Mouse (Mus musculus) heart, embryonic 13.5 days (tissue): ENCODE data around the gene Cnga4. TPM values are rescaled to one million over a fixed set of nuclear protein-coding genes. Genes with fewer than 3 reads are reported as not detected.
"Not testable (repeated sequence)": the region's sequence is repeated elsewhere in the genome, so short reads cannot be mapped to it uniquely, and the experiment has no call there.

ENCODE experiments used
- ATAC-seq: fragments of 200-750 bp; cut with Nextera tagmentation; 2 replicates; pipeline ENCODE4 v1.8.0; 2017; ENCODE audit warnings: moderate TSS enrichment; ENCODE audit not compliant: insufficient number of reproducible peaks, low FRiP score, low TSS enrichment; ENCODE audit errors: extremely low read depth
- H3K27ac ChIP-seq: fragments of 300-500 bp; sonication (generic); replicated peaks from 2 replicates; pipeline ENCODE4 v1.5.1; 2015; ENCODE audit warnings: moderate library complexity, mild to moderate bottlenecking, inconsistent platforms
- H3K27me3 ChIP-seq: fragments of 300-500 bp; sonication (generic); replicated peaks from 2 replicates; pipeline ENCODE4 v1.6.1; 2015; ENCODE audit warnings: mild to moderate bottlenecking, inconsistent platforms
- H3K36me3 ChIP-seq: fragments of 300-500 bp; sonication (generic); 2 replicates; pipeline ENCODE4 v1.6.1; 2015; ENCODE audit warnings: mild to moderate bottlenecking, inconsistent platforms
- H3K4me1 ChIP-seq: fragments of 300-500 bp; sonication (generic); 2 replicates; pipeline ENCODE4 v1.6.1; 2015; ENCODE audit warnings: inconsistent platforms
- H3K4me2 ChIP-seq: fragments of 300-500 bp; sonication (generic); 2 replicates; pipeline ENCODE4 v1.6.1; 2015; ENCODE audit warnings: inconsistent platforms, mild to moderate bottlenecking, moderate library complexity
- H3K4me3 ChIP-seq: fragments of 300-500 bp; sonication (generic); 2 replicates; pipeline ENCODE4 v1.5.1; 2015; ENCODE audit warnings: moderate library complexity, mild to moderate bottlenecking, inconsistent platforms
- H3K9ac ChIP-seq: fragments of 300-500 bp; sonication (generic); 2 replicates; pipeline ENCODE4 v1.6.1; 2015; ENCODE audit warnings: inconsistent platforms, mild to moderate bottlenecking, moderate library complexity
- H3K9me3 ChIP-seq: fragments of 300-500 bp; sonication (generic); 2 replicates; pipeline ENCODE4 v1.6.1; 2016; ENCODE audit warnings: inconsistent platforms
- WGBS: fragments of 180-500 bp; shearing (Covaris S2); methylation state at CpG from one replicate; pipeline ENCODE4 v1.1.7; 2015; ENCODE audit warnings: mixed read lengths; 5-methylcytosine and 5-hydroxymethylcytosine counted together
- polyA plus RNA-seq: library from polyadenylated mRNA; unstranded; fragments of >200 nt; fragmentation: Nextera tagmentation; extraction: Ambion mirVana; gene quantifications from 2 replicates; pipeline ENCODE4 v1.2.1, GENCODE M21; 2015

The Cnga4 gene
- polyA plus RNA-seq, 1 experiment from 2014 or later, result not detected

GRCm38 (mm10) chr7:105387696-105388095, 16.7 kb upstream of the Cnga4 start:
- no peaks in the 10 kb centered on the region for H3K27me3 ChIP-seq
- no peak for ATAC-seq
- H3K36me3 ChIP-seq, result peaks cover 81% of the 10 kb centered on the region
- no peak overlapping the region for H3K4me3 ChIP-seq
- H3K9me3 ChIP-seq, result no peaks in the 10 kb centered on the region
- no peak overlapping the region for H3K9ac ChIP-seq
- no peak overlapping the region for H3K4me2 ChIP-seq
- 94% methylated on average over 2 of the region's 2 CpGs for WGBS
- H3K4me1 ChIP-seq, result no peaks in the 10 kb centered on the region
- H3K27ac ChIP-seq, result no peak overlapping the region

DNA sequence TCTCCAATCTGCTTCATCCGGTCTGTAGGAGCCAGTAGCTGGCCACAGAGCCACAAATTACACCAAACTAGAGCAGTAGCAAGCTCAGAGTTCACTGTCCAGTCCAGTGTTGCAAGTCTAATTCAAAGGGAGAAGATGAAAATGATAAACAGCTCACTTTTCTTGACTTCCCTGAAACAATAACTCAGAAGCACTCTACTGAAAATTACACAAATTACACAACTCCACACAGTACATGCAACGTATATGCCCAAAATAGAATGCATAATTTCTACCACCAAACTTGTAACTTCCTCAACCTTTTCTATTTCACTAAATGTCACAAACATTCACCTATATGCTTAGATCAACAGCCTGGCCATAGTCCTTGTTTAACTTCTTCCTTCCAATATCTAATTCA, 14.1 kb upstream of the Cnga4 start:
- no peak for ATAC-seq
- H3K9me3 ChIP-seq, result no peaks in the 10 kb centered on the region
- no peak overlapping the region for H3K9ac ChIP-seq
- no peaks in the 10 kb centered on the region for H3K27me3 ChIP-seq
- H3K4me2 ChIP-seq, result no peak overlapping the region
- no peak overlapping the region for H3K27ac ChIP-seq
- H3K4me1 ChIP-seq, result no peaks in the 10 kb centered on the region
- no peak overlapping the region for H3K4me3 ChIP-seq
- peaks cover 72% of the 10 kb centered on the region for H3K36me3 ChIP-seq
- 88% methylated on average over 2 of the region's 2 CpGs for WGBS

DNA sequence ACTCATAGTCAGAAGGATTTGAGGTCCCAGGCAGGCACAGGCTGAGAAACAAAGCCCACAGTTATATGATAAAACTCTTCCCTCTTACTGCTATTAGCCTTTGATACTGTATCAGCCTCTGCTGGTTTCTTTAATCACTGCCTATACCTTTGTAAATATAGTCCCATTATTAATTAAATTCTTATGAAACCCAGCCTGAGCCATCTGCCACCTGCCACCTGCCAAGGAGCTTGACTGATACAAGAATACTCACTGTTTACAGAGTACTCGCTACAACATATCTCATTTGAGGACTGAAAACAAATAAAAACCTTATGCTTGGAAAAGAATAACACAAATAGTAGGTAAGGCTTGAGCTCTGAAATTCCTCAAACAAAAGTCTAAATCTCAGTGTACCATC, 9.8 kb upstream of the Cnga4 start:
- no peak for ATAC-seq
- peaks cover 34% of the 10 kb centered on the region for H3K36me3 ChIP-seq

GRCm38 (mm10) chr7:105395131-105395820, 9.1 kb upstream of the Cnga4 start:
- Histone ChIP-seq H3K9ac (no peak overlapping the region), H3K9me3 (no peaks in the 10 kb centered on the region), H3K27me3 (no peaks in the 10 kb centered on the region), H3K27ac (no peak overlapping the region), H3K36me3 (peaks cover 28% of the 10 kb centered on the region), H3K4me3 (no peak overlapping the region), H3K4me1 (peaks cover 20% of the 10 kb centered on the region), H3K4me2 (no peak overlapping the region)
- no peak for ATAC-seq

More for the DNA sequence above, 9.8 kb upstream of the Cnga4 start:
- Histone ChIP-seq H3K4me3 (no peak overlapping the region), H3K9ac (no peak overlapping the region), H3K4me1 (peaks cover 20% of the 10 kb centered on the region), H3K4me2 (no peak overlapping the region), H3K27ac (no peak overlapping the region), H3K9me3 (no peaks in the 10 kb centered on the region), H3K27me3 (no peaks in the 10 kb centered on the region)
- 88% methylated on average over 1 of the region's 1 CpGs for WGBS

GRCm38 (mm10) chr7:105396126-105396525, 8.2 kb upstream of the Cnga4 start:
- Histone ChIP-seq H3K4me2 (no peak overlapping the region), H3K4me1 (peaks cover 26% of the 10 kb centered on the region), H3K27ac (no peak overlapping the region), H3K9me3 (no peaks in the 10 kb centered on the region), H3K9ac (no peak overlapping the region), H3K36me3 (peaks cover 28% of the 10 kb centered on the region), H3K4me3 (no peak overlapping the region), H3K27me3 (no peaks in the 10 kb centered on the region)
- ATAC-seq, result no peak

DNA sequence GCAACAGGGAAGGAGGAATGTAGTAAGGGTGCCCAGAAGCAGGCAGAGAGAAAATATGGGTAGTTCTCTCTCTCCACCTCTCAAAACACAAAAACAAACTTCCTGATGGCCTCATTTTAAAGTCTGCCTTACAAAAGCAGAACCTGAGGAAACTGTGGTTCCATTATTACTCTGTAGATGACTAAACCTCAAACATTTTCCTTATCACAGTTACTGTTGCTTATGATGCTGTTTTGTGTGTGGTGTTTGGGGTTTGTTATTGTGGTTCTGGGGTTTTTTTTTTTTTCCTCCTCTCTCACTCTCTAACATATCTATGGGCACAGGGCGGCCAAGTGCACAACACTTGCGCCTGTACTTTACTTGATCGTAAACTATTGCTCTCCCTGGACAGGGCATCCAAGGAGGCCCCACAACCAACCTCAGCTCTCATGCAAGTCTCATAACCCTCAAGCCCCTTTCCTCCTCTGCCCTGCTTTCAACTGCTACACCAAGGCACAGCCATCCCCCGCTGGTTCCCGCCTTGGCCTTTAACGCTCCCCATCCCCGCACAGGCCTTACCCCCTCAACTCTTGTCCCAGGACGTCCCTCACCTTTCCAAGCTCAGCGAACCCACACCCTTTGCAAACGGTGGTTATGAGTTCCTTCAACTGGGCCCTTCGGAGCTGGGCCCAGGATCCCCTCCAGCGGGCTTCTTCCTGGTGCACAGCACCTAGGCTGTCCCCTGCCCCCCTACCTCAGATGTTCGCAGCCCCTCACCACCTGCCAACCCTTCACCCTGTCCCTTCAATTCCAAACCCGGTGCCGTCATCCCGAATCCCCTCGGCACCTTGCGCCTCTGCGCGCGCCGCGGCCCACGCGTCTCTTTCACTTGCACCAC, 5.1 kb upstream of the Cnga4 start:
- peak overlapping the region; percentile 70 for H3K27ac ChIP-seq
- H3K36me3 ChIP-seq, result peaks cover 8% of the 10 kb centered on the region
- 2% methylated on average over 25 of the region's 25 CpGs for WGBS
- H3K4me3 ChIP-seq, result peak overlapping the region; percentile 91
- H3K9ac ChIP-seq, result peak overlapping the region; percentile 96
- H3K4me1 ChIP-seq, result peaks cover 27% of the 10 kb centered on the region
- peak overlapping the region; percentile 87 for H3K4me2 ChIP-seq
- no peak for ATAC-seq
- no peaks in the 10 kb centered on the region for H3K27me3 ChIP-seq
- H3K9me3 ChIP-seq, result no peaks in the 10 kb centered on the region

GRCm38 (mm10) chr7:105399935-105400624, 4.3 kb upstream of the Cnga4 start, which contains the start of gene Fam160a2:
Gene Fam160a2 (minus strand): TSS chr7:105400054.
- H3K4me2 ChIP-seq, result peak within 1 kb of the TSS; percentile 87
- 0% methylated on average over 55 of the region's 55 CpGs for WGBS
- H3K4me3 ChIP-seq, result peak within 1 kb of the TSS; percentile 91
- peak within 1 kb of the TSS; percentile 89 for H3K27ac ChIP-seq
- peak; percentile 97 for ATAC-seq
- H3K4me1 ChIP-seq, result peaks cover 27% of the 10 kb centered on the region
- H3K36me3 ChIP-seq, result peaks cover 4% of the 10 kb centered on the region
- H3K27me3 ChIP-seq, result no peaks in the 10 kb centered on the region
- H3K9ac ChIP-seq, result peak within 1 kb of the TSS; percentile 96
- no peaks in the 10 kb centered on the region for H3K9me3 ChIP-seq

DNA sequence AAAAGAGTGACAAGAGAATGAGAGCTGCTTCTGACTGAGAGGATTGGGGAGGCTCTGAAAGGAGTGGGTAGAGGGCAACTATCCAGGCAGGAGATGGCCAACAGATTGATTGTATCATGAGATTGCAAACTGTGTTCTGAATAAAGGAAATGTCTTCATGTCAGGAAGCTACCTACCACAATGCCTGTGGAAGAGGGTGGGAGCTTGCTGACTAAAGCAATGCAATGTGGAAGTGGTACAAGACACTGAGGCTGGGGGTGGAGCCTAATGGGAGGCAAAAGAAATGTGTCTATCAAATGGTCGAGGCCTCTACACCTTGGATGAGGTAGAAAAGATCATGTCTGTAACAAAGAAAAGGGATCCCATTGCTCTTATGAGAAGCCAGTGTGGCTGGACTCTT, 2.0 kb downstream of the Cnga4 start:
- H3K27ac ChIP-seq, result no peak overlapping the region
- H3K9me3 ChIP-seq, result no peaks in the 10 kb centered on the region

GRCm38 (mm10) chr7:105411874-105412632, 7.7 kb downstream of the Cnga4 start:
- not testable (repeated sequence) for H3K9ac ChIP-seq, H3K4me3 ChIP-seq, H3K27ac ChIP-seq, H3K27me3 ChIP-seq, H3K9me3 ChIP-seq, H3K36me3 ChIP-seq, ATAC-seq, H3K4me1 ChIP-seq, H3K4me2 ChIP-seq
- WGBS, result 43% methylated on average over 8 of the region's 8 CpGs

More for the DNA sequence above, 2.0 kb downstream of the Cnga4 start:
- WGBS, result 61% methylated on average over 1 of the region's 1 CpGs
- H3K27me3 ChIP-seq, result no peaks in the 10 kb centered on the region
- ATAC-seq, result no peak
- H3K36me3 ChIP-seq, result no peaks in the 10 kb centered on the region
- H3K4me2 ChIP-seq, result no peak overlapping the region
- H3K4me1 ChIP-seq, result no peaks in the 10 kb centered on the region
- H3K4me3 ChIP-seq, result no peak overlapping the region
- H3K9ac ChIP-seq, result no peak overlapping the region

DNA sequence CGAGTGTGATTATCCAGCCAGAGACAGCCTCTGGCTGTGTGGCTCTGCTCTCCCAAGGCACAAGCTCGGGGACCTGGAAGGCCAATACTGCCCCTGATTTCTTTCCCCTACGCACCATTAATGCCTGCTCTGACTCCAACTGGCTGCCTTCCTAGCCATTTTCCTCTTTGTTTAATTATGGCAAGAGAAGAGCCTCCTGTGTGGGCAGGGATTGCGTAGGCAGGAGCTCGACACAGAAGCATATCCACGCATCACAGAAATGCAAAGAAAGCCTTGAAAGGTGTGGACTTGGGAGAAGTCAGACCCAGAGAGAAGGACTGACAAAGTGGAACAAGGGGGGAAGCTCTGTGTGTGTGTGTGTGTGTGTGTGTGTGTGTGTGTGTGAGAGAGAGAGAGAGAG, 10.0 kb downstream of the Cnga4 start:
- H3K4me3 ChIP-seq, result no peak overlapping the region
- H3K36me3 ChIP-seq, result no peaks in the 10 kb centered on the region
- H3K9me3 ChIP-seq, result no peaks in the 10 kb centered on the region
- no peak overlapping the region for H3K27ac ChIP-seq
- no peak overlapping the region for H3K4me2 ChIP-seq
- no peak for ATAC-seq
- H3K27me3 ChIP-seq, result 0 out of 2 replicates have a peak, but pooled peaks cover 6% of the 10 kb centered on the region
- H3K4me1 ChIP-seq, result no peaks in the 10 kb centered on the region
- WGBS, result 53% methylated on average over 6 of the region's 6 CpGs
- H3K9ac ChIP-seq, result no peak overlapping the region

DNA sequence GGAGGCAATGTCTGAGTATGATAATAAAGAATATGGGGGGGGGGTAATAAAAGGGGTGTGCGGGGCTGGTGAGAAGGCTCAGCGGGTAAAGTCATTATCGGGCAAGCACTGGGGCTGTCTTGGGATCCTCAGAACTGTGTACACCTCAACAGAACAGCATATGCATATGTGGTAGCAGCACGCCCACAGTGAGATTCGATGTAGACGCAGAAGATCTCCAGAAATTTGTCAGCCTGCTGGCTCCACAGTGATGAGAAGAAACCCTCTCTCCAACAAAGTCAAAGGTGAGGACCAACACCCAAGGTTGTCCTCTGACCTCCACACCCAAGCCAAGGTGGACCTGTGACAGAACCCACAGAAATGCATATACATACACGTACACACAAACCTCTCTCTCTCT, 12.2 kb downstream of the Cnga4 start:
- Histone ChIP-seq H3K9ac (no peak overlapping the region), H3K4me1 (peaks cover 5% of the 10 kb centered on the region), H3K4me2 (no peak overlapping the region), H3K27me3 (0 out of 2 replicates have a peak, but pooled peaks cover 6% of the 10 kb centered on the region), H3K9me3 (no peaks in the 10 kb centered on the region), H3K4me3 (no peak overlapping the region), H3K36me3 (no peaks in the 10 kb centered on the region), H3K27ac (no peak overlapping the region)
- WGBS, result 78% methylated on average over 7 of the region's 7 CpGs
- ATAC-seq, result no peak
